Mouse (Mus musculus) mesoderm, embryonic 11.5 days (tissue): ENCODE measurements around the gene Safb2.
A peak's percentile ranks its signal among the peaks of the same experiment; 100 is the strongest.
"Not testable (repeated sequence)": the region's sequence is repeated elsewhere in the genome, so short reads cannot be mapped to it uniquely, and the experiment has no call there.

ENCODE experiments used
- DNase-seq: peaks from one replicate; pipeline ENCODE4 v3.0.0-alpha.2; 2012; ENCODE audit warnings: low read depth, low spot score

Safb2 gene

GRCm38 (mm10) chr17:56584257-56585130 is at the start of gene Safb2, which contains the start of gene Safb:
Gene Safb2 (minus strand): TSS chr17:56584585.
Gene Safb (plus strand): TSS chr17:56584825.
- peak; percentile 100 for DNase-seq

- no peak for DNase-seq
Observed at GRCm38 (mm10) chr17:56634023-56634422, 49.6 kb upstream of the Safb2 start.

GRCm38 (mm10) chr17:56631807-56632206 is 47.4 kb upstream of the Safb2 start:
- no peak for DNase-seq

- DNase-seq = not testable (repeated sequence)
Observed at GRCm38 (mm10) chr17:56629800-56630781, 45.7 kb upstream of the Safb2 start.

GRCm38 (mm10) chr17:56627530-56628277 is 43.3 kb upstream of the Safb2 start, which contains the start of gene Catsperd:
Gene Catsperd (plus strand): TSS chr17:56628143.
- DNase-seq = peak; percentile 65

- DNase-seq = peak; percentile 99
Observed at GRCm38 (mm10) chr17:56626754-56627470, 42.5 kb upstream of the Safb2 start, which contains the start of gene Lonp1. Gene Lonp1 (minus strand): TSS chr17:56626887.

- DNase-seq = no peak
Observed at GRCm38 (mm10) chr17:56626260-56626659, 41.9 kb upstream of the Safb2 start.

GRCm38 (mm10) chr17:56625495-56625894 is 41.1 kb upstream of the Safb2 start:
- no peak for DNase-seq

GRCm38 (mm10) chr17:56617628-56618027 is 33.2 kb upstream of the Safb2 start:
- no peak for DNase-seq

- no peak for DNase-seq
Observed at GRCm38 (mm10) chr17:56616725-56617124, 32.3 kb upstream of the Safb2 start.

- no peak for DNase-seq
Observed at GRCm38 (mm10) chr17:56615792-56616191, 31.4 kb upstream of the Safb2 start.

GRCm38 (mm10) chr17:56615136-56615784 is 30.9 kb upstream of the Safb2 start:
- no peak for DNase-seq

GRCm38 (mm10) chr17:56614391-56615135 is 30.2 kb upstream of the Safb2 start:
- no peak for DNase-seq

- DNase-seq = not testable (repeated sequence)
Observed at GRCm38 (mm10) chr17:56613893-56614292, 29.5 kb upstream of the Safb2 start.

GRCm38 (mm10) chr17:56613236-56613844 is 29.0 kb upstream of the Safb2 start, which contains the start of gene Rpl36:
Gene Rpl36 (plus strand): TSS chr17:56613416.
- DNase-seq = peak; percentile 94

GRCm38 (mm10) chr17:56612565-56612939 is 28.2 kb upstream of the Safb2 start:
- DNase-seq = not testable (repeated sequence)

GRCm38 (mm10) chr17:56611861-56612564 is 27.6 kb upstream of the Safb2 start:
- DNase-seq = peak; percentile 57

GRCm38 (mm10) chr17:56611323-56611722 is 26.9 kb upstream of the Safb2 start:
- DNase-seq = no peak
